Mouse (Mus musculus): Measurements from ENCODE around the gene Sytl3. TPM values are rescaled to one million over a fixed set of nuclear protein-coding genes. Genes with fewer than 3 reads are reported as not detected.
"Not testable (repeated sequence)": the region's sequence is repeated elsewhere in the genome, so short reads cannot be mapped to it uniquely, and the experiment has no call there.

The Sytl3 gene
- polyA plus RNA-seq, 1 experiment, result not detected

GRCm38 (mm10) chr17:6689344-6689743 lies 30.5 kb downstream of the Sytl3 start:
- not testable (repeated sequence) for H3K4me3 ChIP-seq (replicated peaks); H3K4me1 ChIP-seq (ENCODE audit: control insufficient read depth); H3K9me3 ChIP-seq (ENCODE audit: control insufficient read depth, low read length); H3K36me3 ChIP-seq (ENCODE audit: control insufficient read depth); H3K27me3 ChIP-seq (ENCODE audit: control insufficient read depth)

GRCm38 (mm10) chr17:6691596-6691995 lies 32.7 kb downstream of the Sytl3 start:
- not testable (repeated sequence) for H3K4me1 ChIP-seq (ENCODE audit: control insufficient read depth); H3K27me3 ChIP-seq (ENCODE audit: control insufficient read depth); H3K36me3 ChIP-seq (ENCODE audit: control insufficient read depth); H3K4me3 ChIP-seq (replicated peaks); H3K9me3 ChIP-seq (ENCODE audit: control insufficient read depth, low read length)

- H3K4me1 ChIP-seq (ENCODE audit: control insufficient read depth); H3K4me3 ChIP-seq (replicated peaks); H3K27me3 ChIP-seq (ENCODE audit: control insufficient read depth); H3K36me3 ChIP-seq (ENCODE audit: control insufficient read depth); H3K9me3 ChIP-seq (ENCODE audit: control insufficient read depth, low read length): not testable (repeated sequence)
Measured at GRCm38 (mm10) chr17:6695712-6696111, 36.8 kb downstream of the Sytl3 start.

- H3K4me1 ChIP-seq (ENCODE audit: control insufficient read depth); H3K9me3 ChIP-seq (ENCODE audit: control insufficient read depth, low read length); H3K4me3 ChIP-seq (replicated peaks); H3K36me3 ChIP-seq (ENCODE audit: control insufficient read depth); H3K27me3 ChIP-seq (ENCODE audit: control insufficient read depth): not testable (repeated sequence)
Measured at GRCm38 (mm10) chr17:6696521-6696920, 37.6 kb downstream of the Sytl3 start.

- not testable (repeated sequence) for H3K4me3 ChIP-seq (replicated peaks); H3K27me3 ChIP-seq (ENCODE audit: control insufficient read depth); H3K4me1 ChIP-seq (ENCODE audit: control insufficient read depth); H3K9me3 ChIP-seq (ENCODE audit: control insufficient read depth, low read length); H3K36me3 ChIP-seq (ENCODE audit: control insufficient read depth)
Measured at GRCm38 (mm10) chr17:6697224-6697775, 38.4 kb downstream of the Sytl3 start.

- H3K36me3 ChIP-seq (ENCODE audit: control insufficient read depth); H3K4me3 ChIP-seq (replicated peaks); H3K9me3 ChIP-seq (ENCODE audit: control insufficient read depth, low read length); H3K27me3 ChIP-seq (ENCODE audit: control insufficient read depth); H3K4me1 ChIP-seq (ENCODE audit: control insufficient read depth): not testable (repeated sequence)
Measured at GRCm38 (mm10) chr17:6699502-6699901, 40.6 kb downstream of the Sytl3 start.

GRCm38 (mm10) chr17:6700077-6700476 lies 41.2 kb downstream of the Sytl3 start:
- not testable (repeated sequence) for H3K4me3 ChIP-seq (replicated peaks); H3K27me3 ChIP-seq (ENCODE audit: control insufficient read depth); H3K36me3 ChIP-seq (ENCODE audit: control insufficient read depth); H3K9me3 ChIP-seq (ENCODE audit: control insufficient read depth, low read length); H3K4me1 ChIP-seq (ENCODE audit: control insufficient read depth)

- H3K9me3 ChIP-seq (ENCODE audit: control insufficient read depth, low read length); H3K4me1 ChIP-seq (ENCODE audit: control insufficient read depth); H3K4me3 ChIP-seq (replicated peaks); H3K27me3 ChIP-seq (ENCODE audit: control insufficient read depth); H3K36me3 ChIP-seq (ENCODE audit: control insufficient read depth): not testable (repeated sequence)
Measured at GRCm38 (mm10) chr17:6702625-6703221, 43.8 kb downstream of the Sytl3 start.

- H3K27me3 ChIP-seq (ENCODE audit: control insufficient read depth); H3K36me3 ChIP-seq (ENCODE audit: control insufficient read depth); H3K4me3 ChIP-seq (replicated peaks); H3K4me1 ChIP-seq (ENCODE audit: control insufficient read depth); H3K9me3 ChIP-seq (ENCODE audit: control insufficient read depth, low read length): not testable (repeated sequence)
Measured at GRCm38 (mm10) chr17:6703381-6704270, 44.7 kb downstream of the Sytl3 start.

- not testable (repeated sequence) for H3K27me3 ChIP-seq (ENCODE audit: control insufficient read depth); H3K9me3 ChIP-seq (ENCODE audit: control insufficient read depth, low read length); H3K4me3 ChIP-seq (replicated peaks); H3K4me1 ChIP-seq (ENCODE audit: control insufficient read depth); H3K36me3 ChIP-seq (ENCODE audit: control insufficient read depth)
Measured at GRCm38 (mm10) chr17:6706448-6706847, 47.6 kb downstream of the Sytl3 start.

- H3K4me1 ChIP-seq (ENCODE audit: control insufficient read depth); H3K36me3 ChIP-seq (ENCODE audit: control insufficient read depth); H3K9me3 ChIP-seq (ENCODE audit: control insufficient read depth, low read length); H3K27me3 ChIP-seq (ENCODE audit: control insufficient read depth); H3K4me3 ChIP-seq (replicated peaks): not testable (repeated sequence)
Measured at GRCm38 (mm10) chr17:6707422-6707821, 48.5 kb downstream of the Sytl3 start.

- H3K4me1 ChIP-seq (ENCODE audit: control insufficient read depth); H3K27me3 ChIP-seq (ENCODE audit: control insufficient read depth); H3K9me3 ChIP-seq (ENCODE audit: control insufficient read depth, low read length); H3K36me3 ChIP-seq (ENCODE audit: control insufficient read depth); H3K4me3 ChIP-seq (replicated peaks): not testable (repeated sequence)
Measured at GRCm38 (mm10) chr17:6708194-6708593, 49.3 kb downstream of the Sytl3 start.

- H3K27me3 ChIP-seq (ENCODE audit: control insufficient read depth); H3K9me3 ChIP-seq (ENCODE audit: control insufficient read depth, low read length); H3K4me1 ChIP-seq (ENCODE audit: control insufficient read depth); H3K36me3 ChIP-seq (ENCODE audit: control insufficient read depth); H3K4me3 ChIP-seq (replicated peaks): not testable (repeated sequence)
Measured at GRCm38 (mm10) chr17:6713483-6713882, 54.6 kb downstream of the Sytl3 start.

- H3K27me3 ChIP-seq (ENCODE audit: control insufficient read depth); H3K4me1 ChIP-seq (ENCODE audit: control insufficient read depth); H3K36me3 ChIP-seq (ENCODE audit: control insufficient read depth); H3K9me3 ChIP-seq (ENCODE audit: control insufficient read depth, low read length); H3K4me3 ChIP-seq (replicated peaks): not testable (repeated sequence)
Measured at GRCm38 (mm10) chr17:6713944-6714343, 55.1 kb downstream of the Sytl3 start.

Measured in erythroblast, embryonic 14.5 days (primary cell).